Mouse (Mus musculus) intestine, embryonic 16.5 days (tissue): ENCODE data around the gene Necab2. TPM values are rescaled to one million over a fixed set of nuclear protein-coding genes. Genes with fewer than 3 reads are reported as not detected.

ENCODE experiments used
- ATAC-seq: fragments of 200-750 bp; cut with Nextera tagmentation; 2 replicates; pipeline ENCODE4 v1.8.0; 2017; ENCODE audit warnings: moderate TSS enrichment, moderate library complexity
- H3K27ac ChIP-seq: fragments of 300-500 bp; sonication (generic); 2 replicates; pipeline ENCODE4 v1.5.1; 2014; ENCODE audit warnings: mild to moderate bottlenecking, low read length
- H3K27me3 ChIP-seq: fragments of 300-500 bp; sonication (generic); replicated peaks from 2 replicates; pipeline ENCODE4 v1.6.1; 2014; ENCODE audit warnings: low read length, control low read depth, mixed read lengths; ENCODE audit not compliant: control insufficient read depth, insufficient read depth
- H3K36me3 ChIP-seq: fragments of 300-500 bp; sonication (generic); 2 replicates; pipeline ENCODE4 v1.6.1; 2014; ENCODE audit warnings: low read length, control low read depth; ENCODE audit not compliant: control insufficient read depth, insufficient read depth
- H3K4me1 ChIP-seq: fragments of 300-500 bp; sonication (generic); 2 replicates; pipeline ENCODE4 v1.6.1; 2014; ENCODE audit warnings: low read length, control low read depth, mixed read lengths; ENCODE audit not compliant: control insufficient read depth, insufficient read depth
- H3K4me2 ChIP-seq: fragments of 300-500 bp; sonication (generic); 2 replicates; pipeline ENCODE4 v1.6.1; 2014; ENCODE audit warnings: low read depth, low read length, control low read depth
- H3K4me3 ChIP-seq: fragments of 300-500 bp; sonication (generic); 2 replicates; pipeline ENCODE4 v1.5.1; 2014; ENCODE audit warnings: mild to moderate bottlenecking, low read length
- H3K9ac ChIP-seq: fragments of 300-500 bp; sonication (generic); 2 replicates; pipeline ENCODE4 v1.6.1; 2014; ENCODE audit warnings: low read depth, low read length
- H3K9me3 ChIP-seq: fragments of 300-500 bp; sonication (generic); 2 replicates; pipeline ENCODE4 v1.6.1; 2016; ENCODE audit warnings: low read length, control low read depth; ENCODE audit not compliant: control insufficient read depth
- WGBS: fragments of 180-500 bp; shearing (Covaris S2); extraction: QIAGEN DNeasy Blood & Tissue Kit; methylation state at CpG from one replicate; pipeline ENCODE4 v1.1.7; 2014; 5-methylcytosine and 5-hydroxymethylcytosine counted together
- polyA plus RNA-seq: library from polyadenylated mRNA; unstranded; fragments of >200 nt; fragmentation: Nextera tagmentation; extraction: Ambion mirVana; gene quantifications from 2 replicates; pipeline ENCODE4 v1.2.1, GENCODE M21; 2015

Necab2 gene
- polyA plus RNA-seq, 1 experiment from 2014 or later: 1.6 TPM

DNA sequence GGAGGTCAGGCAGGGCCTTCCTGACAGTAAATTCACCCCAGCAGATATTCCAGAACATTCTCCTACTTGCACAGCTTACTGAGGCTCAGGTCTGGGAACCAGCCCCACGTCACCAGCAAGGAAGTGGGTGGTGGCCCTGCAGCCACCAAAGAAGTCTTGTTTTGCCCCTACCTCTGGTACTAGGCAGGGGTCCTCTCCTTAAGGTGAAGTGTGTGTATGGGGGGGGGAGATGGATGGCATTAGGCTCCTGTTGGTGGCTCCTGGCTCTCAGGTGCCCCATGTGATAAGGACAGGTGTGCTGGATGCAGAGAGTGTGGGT is 5.6 kb upstream of the Necab2 start:
- no peaks in the 10 kb centered on the region; the same call in 1 of the 2 replicates for H3K27me3 ChIP-seq
- ATAC-seq: peak; percentile 81
- no peaks in the 10 kb centered on the region for H3K36me3 ChIP-seq
- peak overlapping the region; percentile 32; the same call in 1 of the 2 replicates for H3K4me2 ChIP-seq
- no peaks in the 10 kb centered on the region for H3K9me3 ChIP-seq
- peak overlapping the region; percentile 71 for H3K27ac ChIP-seq
- peak overlapping the region; percentile 50; the same call in 1 of the 2 replicates for H3K9ac ChIP-seq
- H3K4me3 ChIP-seq: no peak overlapping the region
- peaks cover 47% of the 10 kb centered on the region for H3K4me1 ChIP-seq
- WGBS: 41% methylated on average over 1 of the region's 1 CpGs

DNA sequence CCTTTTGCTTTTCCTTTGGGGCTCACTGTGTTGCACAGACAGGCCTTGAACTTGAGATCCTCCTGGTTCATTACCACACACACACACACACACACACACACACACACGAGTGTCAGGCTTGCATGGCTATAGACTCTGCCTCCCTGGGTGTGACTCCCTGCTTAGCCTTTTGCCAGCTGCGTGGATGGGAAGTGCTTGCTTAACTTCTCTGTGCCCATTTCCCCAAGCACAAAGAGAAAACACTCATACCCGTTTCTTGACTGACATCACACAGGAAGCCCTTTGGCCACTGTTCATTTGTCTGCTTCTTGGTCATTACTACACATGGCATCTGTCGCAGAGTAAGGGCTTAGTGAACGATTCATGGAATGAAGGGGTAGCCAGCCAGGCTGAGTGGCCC is 4.5 kb upstream of the Necab2 start:
- Histone ChIP-seq H3K4me1 (peaks cover 46% of the 10 kb centered on the region), H3K9me3 (no peaks in the 10 kb centered on the region), H3K36me3 (no peaks in the 10 kb centered on the region), H3K27me3 (peaks cover under 1% of the 10 kb centered on the region; the same call in 1 of the 2 replicates), H3K4me2 (no peak overlapping the region), H3K9ac (no peak overlapping the region), H3K4me3 (no peak overlapping the region), H3K27ac (no peak overlapping the region)
- ATAC-seq: no peak
- WGBS: 64% methylated on average over 5 of the region's 5 CpGs

DNA sequence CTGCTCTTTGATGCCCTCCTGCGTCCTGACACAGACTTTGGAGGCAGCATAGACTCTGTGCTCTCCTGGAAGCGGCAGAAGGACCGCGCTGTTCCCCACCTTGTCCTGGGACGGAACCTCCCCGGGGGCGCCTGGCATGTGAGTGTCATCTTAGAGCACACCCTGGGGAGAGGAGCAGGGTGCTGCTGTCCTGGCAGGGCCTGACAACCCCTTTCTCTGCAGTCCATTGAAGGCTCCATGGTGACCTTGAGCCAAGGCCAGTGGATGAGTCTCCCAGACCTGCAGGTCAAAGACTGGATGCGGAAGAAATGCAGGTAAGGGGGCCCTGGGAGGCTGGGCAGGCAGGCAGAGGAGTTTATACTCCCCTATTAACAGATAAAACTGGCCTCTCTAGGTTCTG is 3.5 kb upstream of the Necab2 start:
- Histone ChIP-seq H3K4me2 (no peak overlapping the region), H3K27me3 (peaks cover 8% of the 10 kb centered on the region), H3K4me3 (no peak overlapping the region), H3K9ac (no peak overlapping the region), H3K27ac (no peak overlapping the region), H3K9me3 (no peaks in the 10 kb centered on the region), H3K36me3 (no peaks in the 10 kb centered on the region), H3K4me1 (peaks cover 37% of the 10 kb centered on the region)
- WGBS: 93% methylated on average over 8 of the region's 8 CpGs
- ATAC-seq: no peak

DNA sequence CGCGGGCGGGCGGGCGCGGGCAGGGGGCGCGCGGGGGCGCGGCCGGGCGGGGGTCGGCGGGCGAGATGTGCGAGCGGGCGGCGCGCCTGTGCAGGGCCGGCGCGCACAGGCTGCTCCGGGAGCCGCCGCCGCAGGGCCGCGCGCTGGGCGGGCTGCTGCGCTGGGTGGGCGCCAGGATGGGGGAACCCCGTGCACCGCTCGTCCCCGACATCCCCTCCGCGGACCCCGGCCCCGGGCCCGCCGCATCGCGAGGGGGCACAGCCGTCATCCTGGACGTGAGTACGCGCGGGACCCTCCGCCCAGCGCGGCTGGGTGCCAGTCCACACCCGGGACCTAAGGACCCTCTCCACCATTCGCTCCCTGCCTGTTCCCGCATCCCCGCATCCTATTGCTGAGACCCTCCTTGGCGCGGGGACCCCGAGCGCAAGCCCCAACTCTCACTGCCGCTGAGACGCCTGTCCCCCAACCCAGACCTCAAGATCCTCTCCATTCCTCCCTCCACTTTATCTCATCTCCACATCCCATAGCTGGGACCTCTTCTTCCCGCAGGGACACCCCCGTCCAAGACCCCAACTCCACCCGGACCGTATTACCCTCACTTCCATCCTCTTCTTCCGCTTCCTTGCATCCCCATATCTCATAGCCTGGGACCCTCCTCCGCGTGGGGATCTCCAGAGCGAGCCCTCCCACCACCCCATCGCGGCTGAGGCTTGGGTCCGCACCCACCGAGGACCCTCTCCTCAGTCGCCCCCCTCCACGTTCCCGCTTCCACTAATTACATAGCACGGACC is 666 bp downstream of the Necab2 start:
- H3K4me2 ChIP-seq: peak overlapping the region; percentile 100
- no peaks in the 10 kb centered on the region for H3K9me3 ChIP-seq
- H3K36me3 ChIP-seq: no peaks in the 10 kb centered on the region
- ATAC-seq: 0 out of 2 replicates have a peak, but pooled peaks have one; percentile 17
- peaks cover 8% of the 10 kb centered on the region for H3K4me1 ChIP-seq
- no peak overlapping the region for H3K27ac ChIP-seq
- under 1% methylated on average over 56 of the region's 80 CpGs for WGBS
- peak overlapping the region; percentile 74 for H3K9ac ChIP-seq
- peak overlapping the region; percentile 68 for H3K4me3 ChIP-seq
- peaks cover 17% of the 10 kb centered on the region for H3K27me3 ChIP-seq

DNA sequence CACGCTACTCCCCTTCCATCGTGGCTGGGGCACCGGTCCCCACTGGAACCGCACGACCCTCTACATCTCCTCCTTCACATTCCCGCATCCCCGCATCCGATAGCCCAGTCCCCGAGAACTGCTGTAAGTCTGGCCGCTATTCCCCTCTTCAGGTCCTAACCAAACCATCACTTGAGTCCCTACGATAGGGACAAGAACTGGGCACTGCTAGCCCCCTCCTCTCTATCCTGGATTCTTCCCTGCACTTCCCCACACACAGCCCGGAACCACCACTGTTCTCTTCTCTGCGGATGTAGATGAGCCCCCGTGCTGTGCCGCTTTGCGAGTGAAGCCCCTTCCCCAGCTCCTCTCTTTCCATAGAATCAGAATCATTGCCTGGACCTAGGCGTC is 1.3 kb downstream of the Necab2 start:
- no peak overlapping the region for H3K9ac ChIP-seq
- H3K4me1 ChIP-seq: peaks cover 8% of the 10 kb centered on the region
- peaks cover 17% of the 10 kb centered on the region for H3K27me3 ChIP-seq
- WGBS: 6% methylated on average over 17 of the region's 17 CpGs
- 0 out of 2 replicates have a peak overlapping the region, but pooled peaks have one; percentile 100 for H3K4me2 ChIP-seq
- H3K4me3 ChIP-seq: peak overlapping the region; percentile 68
- ATAC-seq: no peak
- H3K36me3 ChIP-seq: no peaks in the 10 kb centered on the region
- no peaks in the 10 kb centered on the region for H3K9me3 ChIP-seq
- H3K27ac ChIP-seq: no peak overlapping the region

DNA sequence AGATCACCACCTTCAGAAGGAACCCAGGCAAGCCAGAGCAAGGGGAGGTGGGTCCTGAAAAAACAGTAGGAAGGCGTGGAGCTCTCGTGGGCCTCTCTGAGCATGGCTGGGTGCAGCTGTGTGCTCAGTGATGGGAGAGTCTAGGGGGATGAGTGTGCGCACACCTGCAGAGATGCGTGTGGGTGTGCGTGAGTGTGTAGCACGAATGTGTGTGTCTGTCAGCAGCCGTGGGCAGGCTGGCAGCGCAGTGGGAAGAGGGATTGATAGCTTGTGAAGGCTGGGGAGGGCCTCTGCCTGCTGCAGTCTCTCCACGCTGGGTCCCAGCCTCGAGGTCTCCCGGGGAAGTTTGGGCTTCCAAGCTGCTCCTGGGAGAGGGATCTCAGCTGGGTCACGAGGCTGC is 3.1 kb downstream of the Necab2 start:
- no peak overlapping the region for H3K27ac ChIP-seq
- H3K36me3 ChIP-seq: no peaks in the 10 kb centered on the region
- 77% methylated on average over 12 of the region's 12 CpGs for WGBS
- peaks cover 17% of the 10 kb centered on the region for H3K27me3 ChIP-seq
- no peaks in the 10 kb centered on the region for H3K9me3 ChIP-seq
- H3K4me3 ChIP-seq: no peak overlapping the region
- H3K4me2 ChIP-seq: no peak overlapping the region
- H3K4me1 ChIP-seq: peaks cover 8% of the 10 kb centered on the region
- no peak for ATAC-seq
- H3K9ac ChIP-seq: no peak overlapping the region

DNA sequence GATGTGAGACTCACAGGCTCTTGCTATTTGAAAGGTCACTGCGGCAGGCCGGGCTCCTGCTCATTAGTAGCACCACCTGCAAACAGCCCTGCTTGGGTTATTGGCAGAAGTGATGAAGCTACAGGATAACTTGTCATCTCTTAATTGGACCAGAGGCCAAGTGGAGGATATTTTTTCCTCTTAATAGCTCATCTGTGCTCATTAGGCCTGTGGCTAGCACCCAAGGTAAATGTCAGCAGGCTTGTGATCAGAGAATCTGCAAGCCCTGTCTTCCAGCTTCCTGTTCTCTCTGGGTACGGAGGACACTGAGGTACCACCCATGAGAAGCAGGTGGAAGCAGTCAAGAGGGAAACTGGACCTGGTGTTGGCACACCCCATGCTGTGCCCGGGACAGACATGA is 4.6 kb downstream of the Necab2 start:
- H3K27ac ChIP-seq: no peak overlapping the region
- ATAC-seq: no peak
- H3K9ac ChIP-seq: no peak overlapping the region
- H3K27me3 ChIP-seq: peaks cover 17% of the 10 kb centered on the region
- H3K4me3 ChIP-seq: no peak overlapping the region
- no peaks in the 10 kb centered on the region for H3K36me3 ChIP-seq
- H3K4me1 ChIP-seq: peaks cover 3% of the 10 kb centered on the region
- WGBS: 88% methylated on average over 4 of the region's 4 CpGs
- H3K4me2 ChIP-seq: no peak overlapping the region
- no peaks in the 10 kb centered on the region for H3K9me3 ChIP-seq

DNA sequence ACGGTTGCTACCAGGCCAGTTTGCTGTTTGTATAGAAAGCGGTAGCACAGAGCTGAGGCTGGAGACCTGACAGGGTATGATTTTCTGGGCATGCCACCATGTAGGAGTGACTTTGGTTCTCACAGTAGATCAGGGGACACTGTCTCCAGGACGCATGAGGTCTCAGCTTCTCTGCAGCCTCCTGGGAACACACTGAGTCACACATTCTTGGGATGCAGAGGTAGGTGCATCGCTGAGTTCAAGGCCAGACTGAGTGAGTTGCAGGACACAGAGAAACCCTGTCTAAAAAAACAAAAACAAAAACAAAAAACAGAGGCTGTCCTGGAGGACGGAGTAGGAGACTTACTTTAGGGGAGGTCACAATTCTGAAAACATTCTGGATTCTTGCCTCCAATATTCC is 6.4 kb downstream of the Necab2 start:
- Histone ChIP-seq H3K4me3 (no peak overlapping the region), H3K4me2 (no peak overlapping the region), H3K36me3 (no peaks in the 10 kb centered on the region), H3K4me1 (no peaks in the 10 kb centered on the region), H3K27ac (no peak overlapping the region), H3K27me3 (peaks cover 9% of the 10 kb centered on the region), H3K9ac (no peak overlapping the region), H3K9me3 (no peaks in the 10 kb centered on the region)
- no peak for ATAC-seq
- WGBS: 81% methylated on average over 5 of the region's 5 CpGs

DNA sequence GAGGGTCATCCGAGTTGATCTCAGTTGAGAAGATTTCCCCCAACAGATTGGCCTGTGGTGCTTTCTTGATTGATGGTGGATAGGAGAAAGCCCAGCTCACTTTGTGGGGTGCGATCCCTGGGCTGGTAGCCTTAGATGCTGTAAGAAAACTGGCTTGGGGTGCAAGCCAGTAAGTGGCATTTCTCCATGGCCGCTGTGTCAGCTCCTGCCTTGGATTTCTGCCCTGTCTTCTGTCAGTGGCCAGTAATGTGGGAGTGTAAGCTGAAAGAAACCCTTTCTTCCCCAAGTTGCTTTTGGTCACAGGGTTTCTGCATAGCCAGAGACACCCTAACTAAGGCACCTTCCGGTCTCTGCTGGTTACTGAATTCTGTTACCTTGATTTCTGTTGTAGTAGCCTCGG is 9.5 kb downstream of the Necab2 start:
- no peaks in the 10 kb centered on the region for H3K4me1 ChIP-seq
- no peak overlapping the region for H3K4me2 ChIP-seq
- H3K4me3 ChIP-seq: no peak overlapping the region
- WGBS: 75% methylated on average over 5 of the region's 5 CpGs
- H3K27ac ChIP-seq: no peak overlapping the region
- H3K27me3 ChIP-seq: no peaks in the 10 kb centered on the region
- no peak for ATAC-seq
- H3K36me3 ChIP-seq: no peaks in the 10 kb centered on the region
- no peak overlapping the region for H3K9ac ChIP-seq
- no peaks in the 10 kb centered on the region for H3K9me3 ChIP-seq

DNA sequence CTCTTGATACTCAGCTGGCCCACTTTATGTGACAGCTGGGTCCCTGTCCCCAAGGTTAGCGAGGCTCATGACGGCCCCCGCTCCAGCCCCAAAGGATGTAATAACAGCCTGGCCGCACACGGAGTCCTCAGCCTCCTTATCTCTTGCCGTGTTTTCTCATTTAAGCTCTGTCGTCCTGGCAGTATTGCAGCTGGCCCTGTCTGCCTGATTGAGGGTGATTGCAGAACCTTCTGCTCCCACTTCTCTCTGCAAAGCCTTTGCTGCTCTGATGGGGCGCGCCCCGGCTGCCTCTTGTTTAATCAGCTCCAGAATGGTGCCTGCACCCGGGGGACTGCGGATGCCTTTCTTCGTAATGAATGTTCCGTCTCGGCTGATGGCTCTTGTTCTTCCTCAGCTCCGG is 13.2 kb downstream of the Necab2 start:
- H3K27me3 ChIP-seq: no peaks in the 10 kb centered on the region
- no peaks in the 10 kb centered on the region for H3K36me3 ChIP-seq
- no peaks in the 10 kb centered on the region for H3K4me1 ChIP-seq
- peak; percentile 33; the same call in 1 of the 2 replicates for ATAC-seq
- WGBS: 33% methylated on average over 16 of the region's 16 CpGs
- H3K9ac ChIP-seq: no peak overlapping the region
- no peaks in the 10 kb centered on the region for H3K9me3 ChIP-seq
- H3K4me3 ChIP-seq: no peak overlapping the region
- peak overlapping the region; percentile 2; the same call in 1 of the 2 replicates for H3K4me2 ChIP-seq
- no peak overlapping the region for H3K27ac ChIP-seq
